Mouse (Mus musculus) forebrain, embryonic 11.5 days (tissue): Measurements from ENCODE around the gene Chn1. TPM values are rescaled to one million over a fixed set of nuclear protein-coding genes. Genes with fewer than 3 reads are reported as not detected.

Source experiments
- ATAC-seq: fragments of 200-750 bp; cut with Nextera tagmentation; replicated peaks from 2 replicates; pipeline ENCODE4 v1.8.0; 2017; ENCODE audit warnings: moderate TSS enrichment; ENCODE audit not compliant: low FRiP score
- DNase-seq: peaks from one replicate; pipeline ENCODE4 v3.0.0-alpha.2; 2017; ENCODE audit warnings: low spot score
- H3K27ac ChIP-seq: fragments of 300-500 bp; sonication (generic); 2 replicates; pipeline ENCODE4 v1.5.1; 2014; ENCODE audit warnings: low read depth, low read length
- H3K27me3 ChIP-seq: fragments of 300-500 bp; sonication (generic); 2 replicates; pipeline ENCODE4 v1.6.1; 2014; ENCODE audit warnings: mild to moderate bottlenecking, low read length, mixed read lengths; ENCODE audit not compliant: control insufficient read depth, insufficient read depth
- H3K36me3 ChIP-seq: fragments of 300-500 bp; sonication (generic); 2 replicates; pipeline ENCODE4 v1.6.1; 2014; ENCODE audit warnings: mild to moderate bottlenecking, low read length, moderate library complexity, mixed read lengths; ENCODE audit not compliant: control insufficient read depth, insufficient read depth
- H3K4me1 ChIP-seq: fragments of 300-500 bp; sonication (generic); replicated peaks from 2 replicates; pipeline ENCODE4 v1.6.1; 2014; ENCODE audit warnings: low read length, mixed read lengths; ENCODE audit not compliant: control insufficient read depth, insufficient read depth
- H3K4me2 ChIP-seq: fragments of 300-500 bp; sonication (generic); 2 replicates; pipeline ENCODE4 v1.6.1; 2014; ENCODE audit warnings: low read depth, mild to moderate bottlenecking, low read length, moderate library complexity, mixed read lengths; ENCODE audit not compliant: severe bottlenecking
- H3K4me3 ChIP-seq: fragments of 300-500 bp; sonication (generic); 2 replicates; pipeline ENCODE4 v1.5.1; 2014; ENCODE audit warnings: low read depth, low read length
- H3K9ac ChIP-seq: fragments of 300-500 bp; sonication (generic); 2 replicates; pipeline ENCODE4 v1.6.1; 2014; ENCODE audit warnings: low read length
- H3K9me3 ChIP-seq: fragments of 300-500 bp; sonication (generic); 2 replicates; pipeline ENCODE4 v1.6.1; 2016; ENCODE audit warnings: low read length, mixed read lengths; ENCODE audit not compliant: control insufficient read depth
- WGBS: fragments of 180-500 bp; shearing (Covaris S2); extraction: QIAGEN DNeasy Blood & Tissue Kit; methylation state at CpG from one replicate; pipeline ENCODE4 v1.1.7; 2014; 5-methylcytosine and 5-hydroxymethylcytosine counted together
- polyA plus RNA-seq: library from polyadenylated mRNA; unstranded; fragments of >200 nt; fragmentation: Nextera tagmentation; extraction: Ambion mirVana; gene quantifications from 2 replicates; pipeline ENCODE4 v1.2.1, GENCODE M21; 2014

The Chn1 gene
- polyA plus RNA-seq, 1 experiment from 2014 or later: 62.2 TPM

GRCm38 (mm10) chr2:73612367-73612914 lies 162.7 kb downstream of the Chn1 start:
- 94% methylated on average over 6 of the region's 6 CpGs for WGBS
- no peaks in the 10 kb centered on the region; the same call in 1 of the 2 replicates for H3K36me3 ChIP-seq
- no peak for DNase-seq

GRCm38 (mm10) chr2:73611798-73612197 lies 163.3 kb downstream of the Chn1 start:
- no peaks in the 10 kb centered on the region for H3K9me3 ChIP-seq
- H3K4me1 ChIP-seq: no peaks in the 10 kb centered on the region
- H3K4me3 ChIP-seq: no peak overlapping the region
- H3K4me2 ChIP-seq: no peak overlapping the region
- 92% methylated on average over 6 of the region's 6 CpGs for WGBS
- H3K36me3 ChIP-seq: no peaks in the 10 kb centered on the region; the same call in 1 of the 2 replicates
- ATAC-seq: no peak
- H3K27me3 ChIP-seq: no peaks in the 10 kb centered on the region
- H3K27ac ChIP-seq: no peak overlapping the region
- no peak overlapping the region for H3K9ac ChIP-seq
- DNase-seq: no peak

More at GRCm38 (mm10) chr2:73612367-73612914, 162.7 kb downstream of the Chn1 start:
- Histone ChIP-seq H3K27ac (no peak overlapping the region), H3K4me1 (no peaks in the 10 kb centered on the region), H3K9ac (no peak overlapping the region), H3K4me2 (no peak overlapping the region), H3K27me3 (no peaks in the 10 kb centered on the region), H3K9me3 (no peaks in the 10 kb centered on the region), H3K4me3 (no peak overlapping the region)
- ATAC-seq: no peak

GRCm38 (mm10) chr2:73609724-73610210 lies 165.4 kb downstream of the Chn1 start:
- no peaks in the 10 kb centered on the region for H3K27me3 ChIP-seq
- H3K36me3 ChIP-seq: no peaks in the 10 kb centered on the region; the same call in 1 of the 2 replicates
- 87% methylated on average over 3 of the region's 3 CpGs for WGBS
- no peaks in the 10 kb centered on the region for H3K4me1 ChIP-seq
- no peak overlapping the region for H3K4me3 ChIP-seq
- H3K9me3 ChIP-seq: no peaks in the 10 kb centered on the region
- H3K9ac ChIP-seq: no peak overlapping the region
- ATAC-seq: no peak
- no peak for DNase-seq
- H3K4me2 ChIP-seq: no peak overlapping the region
- H3K27ac ChIP-seq: no peak overlapping the region

- Histone ChIP-seq H3K9me3 (no peaks in the 10 kb centered on the region), H3K9ac (no peak overlapping the region), H3K27ac (no peak overlapping the region), H3K4me3 (no peak overlapping the region), H3K4me1 (no peaks in the 10 kb centered on the region), H3K36me3 (no peaks in the 10 kb centered on the region; the same call in 1 of the 2 replicates), H3K4me2 (no peak overlapping the region), H3K27me3 (no peaks in the 10 kb centered on the region)
- 88% methylated on average over 5 of the region's 5 CpGs for WGBS
- no peak for DNase-seq
- no peak for ATAC-seq
Observed at GRCm38 (mm10) chr2:73609067-73609723, 166.0 kb downstream of the Chn1 start.

- ATAC-seq: no peak
- H3K9me3 ChIP-seq: no peaks in the 10 kb centered on the region
Observed at GRCm38 (mm10) chr2:73608391-73608790, 166.8 kb downstream of the Chn1 start.

GRCm38 (mm10) chr2:73607609-73608008 lies 167.5 kb downstream of the Chn1 start:
- Histone ChIP-seq H3K27ac (no peak overlapping the region), H3K4me1 (no peaks in the 10 kb centered on the region), H3K4me2 (no peak overlapping the region), H3K36me3 (no peaks in the 10 kb centered on the region; the same call in 1 of the 2 replicates), H3K27me3 (no peaks in the 10 kb centered on the region), H3K9ac (no peak overlapping the region), H3K4me3 (no peak overlapping the region), H3K9me3 (no peaks in the 10 kb centered on the region)
- WGBS: 53% methylated on average over 4 of the region's 4 CpGs
- ATAC-seq (no peak), DNase-seq (no peak)

More at GRCm38 (mm10) chr2:73608391-73608790, 166.8 kb downstream of the Chn1 start:
- H3K4me2 ChIP-seq: no peak overlapping the region
- no peak overlapping the region for H3K27ac ChIP-seq
- H3K36me3 ChIP-seq: no peaks in the 10 kb centered on the region; the same call in 1 of the 2 replicates
- no peaks in the 10 kb centered on the region for H3K27me3 ChIP-seq
- WGBS: 85% methylated on average over 6 of the region's 6 CpGs
- no peak for DNase-seq
- no peak overlapping the region for H3K4me3 ChIP-seq
- no peak overlapping the region for H3K9ac ChIP-seq
- H3K4me1 ChIP-seq: no peaks in the 10 kb centered on the region

GRCm38 (mm10) chr2:73607146-73607545 lies 168.0 kb downstream of the Chn1 start:
- no peak overlapping the region for H3K27ac ChIP-seq

GRCm38 (mm10) chr2:73606616-73607015 lies 168.5 kb downstream of the Chn1 start:
- no peak for DNase-seq
- WGBS: 92% methylated on average over 6 of the region's 6 CpGs
- H3K27me3 ChIP-seq: no peaks in the 10 kb centered on the region

More at GRCm38 (mm10) chr2:73607146-73607545, 168.0 kb downstream of the Chn1 start:
- DNase-seq: no peak
- ATAC-seq: no peak
- WGBS: 68% methylated on average over 2 of the region's 2 CpGs
- Histone ChIP-seq H3K4me3 (no peak overlapping the region), H3K36me3 (no peaks in the 10 kb centered on the region; the same call in 1 of the 2 replicates), H3K4me2 (no peak overlapping the region), H3K27me3 (no peaks in the 10 kb centered on the region), H3K9ac (no peak overlapping the region), H3K9me3 (no peaks in the 10 kb centered on the region), H3K4me1 (no peaks in the 10 kb centered on the region)

More at GRCm38 (mm10) chr2:73606616-73607015, 168.5 kb downstream of the Chn1 start:
- Histone ChIP-seq H3K36me3 (no peaks in the 10 kb centered on the region), H3K4me2 (no peak overlapping the region), H3K9me3 (no peaks in the 10 kb centered on the region), H3K9ac (no peak overlapping the region), H3K4me3 (no peak overlapping the region), H3K4me1 (no peaks in the 10 kb centered on the region), H3K27ac (no peak overlapping the region)
- ATAC-seq: no peak
